10 mouse cellular contexts compared by ENCODE assay signal in the genomic region with DNA sequence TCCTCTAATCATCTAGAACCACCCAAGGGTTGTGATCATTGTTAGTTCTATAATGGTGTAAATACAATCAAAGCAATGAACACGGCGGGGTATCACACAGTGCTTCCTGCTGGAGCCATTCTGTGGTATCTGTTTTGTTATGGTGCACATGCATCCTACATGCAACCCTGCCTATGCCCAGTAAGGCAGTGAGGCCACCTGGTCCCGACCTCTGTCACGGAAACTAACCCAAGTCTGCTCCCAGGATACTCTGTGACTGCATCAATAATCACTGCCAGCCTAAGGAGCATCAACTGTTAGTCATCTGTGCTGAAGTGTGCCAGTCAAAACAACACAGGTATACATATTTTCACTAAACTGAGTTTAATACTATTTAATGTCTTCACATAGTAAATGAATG. TPM values are rescaled to one million over a fixed set of nuclear protein-coding genes. Genes with fewer than 3 reads are reported as not detected.
"Had no signal": no experiment of that assay in that cellular context is flagged by ENCODE, and none has a peak within 500 bp of the region (broad histone marks: within the 10 kb centered on the region; RNA-seq: fewer than 3 reads in every experiment).

No protein-coding gene starts in this region.

- ATAC-seq: liver, embryonic 12.5 days had no signal

- DNase-seq: kidney, postnatal 36 days; layer of hippocampus, adult 9-11 months; layer of hippocampus, postnatal 36 days; lung, embryonic 14.5 days; lung, postnatal 10 days; lung, postnatal 4 days; midbrain, embryonic 14.5 days; thymus, postnatal 4 days had no signal

RNA-seq across cellular contexts. Expression of a gene that starts 3.7 kb away (rescaled TPM):
- total RNA-seq: monocyte, adult 5-6 weeks had no signal
